Mouse (Mus musculus) heart, adult 2 months (tissue): ENCODE results near the gene Kif28. TPM values are rescaled to one million over a fixed set of nuclear protein-coding genes. Genes with fewer than 3 reads are reported as not detected.
"Not testable (repeated sequence)": the region's sequence is repeated elsewhere in the genome, so short reads cannot be mapped to it uniquely, and the experiment has no call there.

Experiments used
- DNase-seq, 2 experiments: peaks; one replicate each; pipeline ENCODE4 v3.0.0; 2021
- H3K27ac ChIP-seq: fragments of 200-600 bp; 2 replicates; pipeline ENCODE4 v1.8.1; 2022
- H3K27me3 ChIP-seq: fragments of 200-500 bp; 2 replicates; pipeline ENCODE4 v1.6.1; 2012; ENCODE audit warnings: mild to moderate bottlenecking, low read length, inconsistent platforms, mixed read lengths; ENCODE audit not compliant: control insufficient read depth, insufficient read depth
- H3K36me3 ChIP-seq: fragments of 200-500 bp; 2 replicates; pipeline ENCODE4 v1.6.1; 2012; ENCODE audit warnings: low read length, inconsistent platforms; ENCODE audit not compliant: control insufficient read depth, insufficient read depth
- H3K4me1 ChIP-seq: fragments of 200-500 bp; 2 replicates; pipeline ENCODE4 v1.6.1; 2011; ENCODE audit warnings: low read length; ENCODE audit not compliant: control insufficient read depth, insufficient read depth
- H3K4me3 ChIP-seq: fragments of 200-600 bp; 2 replicates; pipeline ENCODE4 v1.8.1; 2022
- H3K79me2 ChIP-seq: fragments of 200-500 bp; replicated peaks from 2 replicates; pipeline ENCODE4 v1.6.1; 2012; ENCODE audit warnings: mild to moderate bottlenecking, inconsistent platforms, low read length, moderate library complexity, mixed read lengths; ENCODE audit not compliant: control insufficient read depth, insufficient read depth
- H3K9ac ChIP-seq: fragments of 200-500 bp; 2 replicates; pipeline ENCODE4 v1.6.1; 2012; ENCODE audit warnings: low read depth, mild to moderate bottlenecking, control low read depth, inconsistent platforms, low read length, mixed read lengths
- CTCF ChIP-seq: fragments of 200-600 bp; IDR thresholded peaks from 2 replicates; pipeline ENCODE4 v1.8.1; 2022; ENCODE audit warnings: antibody characterized with exemption, mild to moderate bottlenecking, moderate library complexity
- EP300 ChIP-seq: fragments of 200-500 bp; IDR thresholded peaks from 2 replicates; pipeline ENCODE4 v1.6.1; 2011; ENCODE audit warnings: low read depth, low read length, control low read depth; ENCODE audit not compliant: insufficient read depth
- POLR2A ChIP-seq: fragments of 200-500 bp; IDR thresholded peaks from 2 replicates; pipeline ENCODE4 v1.6.1; 2011; ENCODE audit warnings: mild to moderate bottlenecking, low read depth, low read length, control low read depth; ENCODE audit not compliant: insufficient read depth
- WGBS: fragments of 180-500 bp; shearing (Covaris S2); methylation state at CpG from one replicate; pipeline ENCODE4 v1.1.7; 2018; 5-methylcytosine and 5-hydroxymethylcytosine counted together
- intact Hi-C: fragments of 180-260 bp; cut with DNase I; formaldehyde crosslinking; loops from one replicate; pipeline ENCODE4 v1.15.1; 2025
- polyA plus RNA-seq: library from polyadenylated mRNA; depleted of rRNA; stranded (reverse); fragments of >200 nt; gene quantifications from 2 replicates; pipeline ENCODE4 v1.2.3, GENCODE M21; 2012
- total RNA-seq, 2 experiments: library from RNA; stranded (reverse); gene quantifications; 2 replicates each; pipeline ENCODE4 v1.2.3; 2021

Kif28 gene
- total and polyA plus RNA-seq, 3 experiments, result 0.25 to 0.66 (median 0.47) TPM

DNA sequence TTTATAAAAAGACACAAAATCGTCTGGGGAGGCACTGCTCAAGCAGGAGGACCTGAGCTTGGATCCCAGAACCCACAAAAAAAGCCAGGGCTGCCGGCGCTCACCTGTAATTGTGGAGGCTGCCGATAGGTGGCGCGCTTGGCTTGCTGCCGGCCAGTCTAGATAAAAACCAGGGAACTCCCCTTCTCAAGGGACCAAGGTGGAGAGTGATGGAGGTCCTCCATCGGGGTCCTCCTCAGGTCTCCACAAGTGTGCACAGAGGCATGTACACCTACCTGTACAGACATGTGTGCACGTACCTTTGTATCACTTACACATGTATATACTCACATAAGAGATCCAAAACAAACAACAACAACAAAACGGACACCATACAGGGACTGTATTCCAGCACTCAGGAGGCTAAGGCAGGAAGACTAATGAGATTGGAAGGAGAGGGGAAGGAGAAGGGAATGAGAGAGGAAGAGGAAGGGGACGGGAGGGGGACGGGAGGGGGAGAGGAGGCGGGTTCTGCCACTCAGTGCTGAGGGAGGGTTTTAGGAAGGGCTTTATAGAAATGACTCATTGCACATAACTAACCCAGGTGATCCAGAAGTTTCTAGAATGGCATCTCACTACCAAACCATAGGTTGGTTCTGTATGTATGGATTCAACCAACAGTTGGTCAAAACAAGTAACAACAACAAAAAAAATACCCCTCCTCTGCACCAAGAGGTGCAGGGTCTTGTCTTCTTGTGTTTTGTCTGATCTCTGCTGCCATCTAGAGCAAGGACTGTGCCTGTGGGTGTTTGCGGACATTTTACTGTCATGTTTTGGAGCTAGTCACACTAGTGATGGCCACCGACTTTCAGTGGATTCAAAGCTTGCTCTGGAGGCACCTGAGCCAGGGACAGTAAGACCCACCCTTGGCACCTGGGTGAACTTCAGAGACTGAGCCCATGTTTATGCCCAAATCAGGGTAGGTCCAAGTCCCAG lies 10.3 kb downstream of the Kif28 start:
- Histone ChIP-seq H3K9ac (no peak overlapping the region), H3K4me1 (peaks cover 3% of the 10 kb centered on the region; the same call in 1 of the 2 replicates), H3K79me2 (no peaks in the 10 kb centered on the region), H3K27ac (peak overlapping the region; percentile 51), H3K36me3 (no peaks in the 10 kb centered on the region), H3K27me3 (no peaks in the 10 kb centered on the region), H3K4me3 (no peak overlapping the region)
- peak; percentile 47 to 74 for DNase-seq
- intact Hi-C loops, result loop anchor here (2.0 to 10.0 kb wide), 3 partner anchors 90 to 232 kb away; no protein-coding TSS in a partner anchor
- 21% methylated on average over 15 of the region's 15 CpGs for WGBS
- no peak for TF ChIP-seq EP300
- no peak for TF ChIP-seq POLR2A
- peak; percentile 59 for TF ChIP-seq CTCF

DNA sequence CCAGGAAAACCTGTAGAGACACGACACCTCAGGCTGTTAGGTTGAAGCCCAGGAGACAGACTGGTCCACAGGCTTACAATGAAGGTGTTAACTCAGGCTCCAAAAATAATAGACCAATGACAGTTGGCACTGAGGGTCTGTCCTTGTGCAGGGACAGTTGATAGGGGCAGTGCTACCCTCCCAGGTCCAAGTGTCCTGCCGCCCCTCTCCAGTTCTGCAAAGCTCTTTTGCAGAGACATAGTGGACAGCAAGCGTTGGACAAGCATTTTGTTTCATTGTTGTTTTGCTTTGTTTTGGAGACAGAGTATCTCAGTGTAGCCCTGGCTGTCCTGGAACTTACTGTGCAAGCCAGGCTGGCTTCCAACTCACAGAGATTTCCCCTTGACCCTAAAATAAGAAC lies 13.7 kb downstream of the Kif28 start:
- 55% methylated on average over 3 of the region's 3 CpGs for WGBS
- H3K79me2 ChIP-seq, result no peaks in the 10 kb centered on the region
- H3K27me3 ChIP-seq, result no peaks in the 10 kb centered on the region
- no peak overlapping the region for H3K4me3 ChIP-seq
- DNase-seq, result peak in 1 of 2 experiments; percentile 43
- H3K4me1 ChIP-seq, result peaks cover 3% of the 10 kb centered on the region; the same call in 1 of the 2 replicates
- peak overlapping the region; percentile 60 for H3K27ac ChIP-seq
- intact Hi-C loops, result loop anchor here (5.0 to 10.0 kb wide), 2 partner anchors 87 to 229 kb away; no protein-coding TSS in a partner anchor
- TF ChIP-seq POLR2A (no peak), CTCF (no peak), EP300 (peak; percentile 44; the same call in 1 of the 2 replicates)
- H3K36me3 ChIP-seq, result no peaks in the 10 kb centered on the region
- H3K9ac ChIP-seq, result no peak overlapping the region

DNA sequence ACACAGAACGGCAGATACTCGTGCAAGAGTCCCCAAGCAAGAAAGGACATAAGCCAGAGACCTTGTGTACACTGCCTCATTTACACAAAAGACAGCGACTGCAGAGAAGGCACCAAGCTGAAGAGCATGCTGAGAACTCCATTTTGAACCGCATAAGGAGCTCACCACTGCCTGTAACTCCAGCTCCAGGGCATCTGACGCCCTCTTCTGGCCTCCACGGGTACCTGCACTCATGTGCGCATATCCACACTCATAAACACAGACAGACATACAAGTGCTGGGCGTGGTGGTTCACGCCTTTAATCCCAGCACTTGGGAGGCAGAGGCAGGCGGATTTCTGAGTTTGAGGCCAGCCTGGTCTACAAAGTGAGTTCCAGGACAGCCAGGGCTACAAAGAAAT lies 16.4 kb downstream of the Kif28 start:
- no peak for DNase-seq
- H3K27me3 ChIP-seq, result no peaks in the 10 kb centered on the region
- no peak overlapping the region for H3K4me3 ChIP-seq
- no peaks in the 10 kb centered on the region for H3K79me2 ChIP-seq
- intact Hi-C loops, result no loop called here
- TF ChIP-seq POLR2A (no peak), CTCF (no peak), EP300 (no peak)
- H3K9ac ChIP-seq, result no peak overlapping the region
- H3K27ac ChIP-seq, result no peak overlapping the region
- H3K4me1 ChIP-seq, result peaks cover 3% of the 10 kb centered on the region; the same call in 1 of the 2 replicates
- 87% methylated on average over 10 of the region's 10 CpGs for WGBS
- no peaks in the 10 kb centered on the region for H3K36me3 ChIP-seq

DNA sequence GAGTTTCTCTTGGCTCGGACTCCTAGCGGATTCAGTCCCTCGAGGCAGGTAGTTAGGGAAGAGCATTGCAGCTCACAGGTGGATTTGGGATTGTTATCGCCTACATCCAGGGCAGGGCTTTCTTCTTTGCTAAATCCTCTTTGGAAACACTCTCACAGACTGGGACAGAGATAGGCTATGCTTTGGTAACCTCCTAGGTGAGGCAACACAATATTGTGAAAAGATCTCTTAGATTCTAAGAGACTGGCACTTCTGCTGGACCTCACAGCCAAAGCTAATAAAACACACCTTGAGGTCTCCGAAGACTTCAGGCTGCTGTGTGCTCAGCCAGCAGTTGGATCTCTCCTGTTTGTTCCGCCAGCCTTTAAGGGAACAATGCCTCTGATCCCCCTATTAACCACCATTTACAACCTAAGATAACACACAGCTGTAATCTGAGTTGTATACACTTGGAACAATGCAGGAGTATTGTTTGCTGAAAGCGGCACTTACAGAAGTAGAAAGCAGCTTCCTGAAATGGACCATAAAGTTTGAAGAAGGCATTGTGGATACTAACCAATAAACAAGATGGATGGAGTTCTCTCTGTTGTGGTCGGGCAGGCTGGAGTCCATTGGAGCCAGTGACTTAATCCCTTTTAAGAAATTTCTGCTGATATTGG lies 22.1 kb downstream of the Kif28 start:
- no peaks in the 10 kb centered on the region for H3K4me1 ChIP-seq
- no peak for DNase-seq
- H3K9ac ChIP-seq, result no peak overlapping the region
- H3K27ac ChIP-seq, result no peak overlapping the region
- TF ChIP-seq CTCF (no peak), POLR2A (no peak), EP300 (no peak)
- no peaks in the 10 kb centered on the region for H3K27me3 ChIP-seq
- WGBS, result 67% methylated on average over 8 of the region's 8 CpGs
- H3K4me3 ChIP-seq, result no peak overlapping the region
- H3K79me2 ChIP-seq, result no peaks in the 10 kb centered on the region
- H3K36me3 ChIP-seq, result no peaks in the 10 kb centered on the region
- intact Hi-C loops, result no loop called here

DNA sequence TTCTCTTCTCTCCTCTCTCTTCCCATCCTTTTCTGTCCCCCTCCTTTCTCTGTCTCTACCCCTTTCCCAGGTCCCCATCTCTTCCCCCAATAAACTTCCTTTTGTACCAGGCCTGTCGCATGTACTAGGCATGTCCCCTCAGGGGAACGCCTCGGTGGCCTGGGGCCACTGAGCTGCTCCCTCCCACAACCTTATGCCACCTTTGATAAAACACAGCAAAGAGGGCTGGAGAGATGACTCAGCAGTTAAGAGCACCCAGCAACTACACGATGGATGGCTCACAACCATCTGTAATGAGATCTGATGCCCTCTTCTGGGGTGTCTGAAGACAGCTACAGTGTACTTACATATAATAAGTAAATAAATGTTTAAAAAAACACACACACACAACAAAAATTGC lies 29.3 kb downstream of the Kif28 start:
- no peaks in the 10 kb centered on the region for H3K4me1 ChIP-seq
- no peaks in the 10 kb centered on the region for H3K27me3 ChIP-seq
- H3K36me3 ChIP-seq, result no peaks in the 10 kb centered on the region
- H3K79me2 ChIP-seq, result no peaks in the 10 kb centered on the region
- WGBS, result 79% methylated on average over 4 of the region's 4 CpGs
- no peak for TF ChIP-seq POLR2A
- no peak for TF ChIP-seq EP300
- no peak for TF ChIP-seq CTCF
- no peak overlapping the region for H3K4me3 ChIP-seq
- no peak overlapping the region for H3K9ac ChIP-seq
- H3K27ac ChIP-seq, result no peak overlapping the region
- intact Hi-C loops, result no loop called here
- no peak for DNase-seq

- H3K4me3 ChIP-seq, intact Hi-C loops: not testable (repeated sequence)
- WGBS, result 64% methylated on average over 4 of the region's 4 CpGs
Observed at GRCm38 (mm10) chr1:179715289-179715688, 29.8 kb downstream of the Kif28 start.

More at GRCm38 (mm10) chr1:179715289-179715688, 29.8 kb downstream of the Kif28 start:
- not testable (repeated sequence) for H3K27ac ChIP-seq, H3K79me2 ChIP-seq, H3K9ac ChIP-seq, H3K4me1 ChIP-seq, DNase-seq, H3K36me3 ChIP-seq, H3K27me3 ChIP-seq
